Mouse (Mus musculus) neutrophil, adult 5-6 weeks (primary cell): Measurements from ENCODE around the gene A030003K21Rik. TPM values are rescaled to one million over a fixed set of nuclear protein-coding genes. Genes with fewer than 3 reads are reported as not detected.
"Not testable (repeated sequence)": the region's sequence is repeated elsewhere in the genome, so short reads cannot be mapped to it uniquely, and the experiment has no call there.

Experiments used
- ATAC-seq: fragments of 151-379, 151-347 bp; 2 replicates; pipeline ENCODE4 v1.8.0; 2017; ENCODE audit warnings: mild to moderate bottlenecking, moderate TSS enrichment; ENCODE audit not compliant: insufficient number of reproducible peaks, poor library complexity, low FRiP score, severe bottlenecking; ENCODE audit errors: extremely low read depth
- total RNA-seq: library from RNA; stranded (forward); fragments of 200-1000 nt; gene quantifications from 2 replicates; pipeline ENCODE4 v1.2.3, GENCODE M21; 2017

The A030003K21Rik gene
- total RNA-seq, 1 experiment from 2014 or later, result not detected

- no peak for ATAC-seq
These were observed 18.5 kb downstream of the A030003K21Rik start, which contains the start of gene A030014E15Rik for GRCm38 (mm10) chr1:82924650-82925049. TSS of gene A030014E15Rik (plus strand) at chr1:82924917.

GRCm38 (mm10) chr1:82913434-82913833 lies 29.8 kb downstream of the A030003K21Rik start:
- ATAC-seq, result not testable (repeated sequence)

- ATAC-seq, result no peak
These were observed 30.2 kb downstream of the A030003K21Rik start, which contains the start of gene A030005L19Rik for GRCm38 (mm10) chr1:82913025-82913424. TSS of gene A030005L19Rik (plus strand) at chr1:82913325.

- no peak for ATAC-seq
These were observed 37.3 kb downstream of the A030003K21Rik start for GRCm38 (mm10) chr1:82905886-82906285.

GRCm38 (mm10) chr1:82901201-82901600 lies 42.0 kb downstream of the A030003K21Rik start:
- no peak for ATAC-seq

- ATAC-seq, result no peak
These were observed 42.6 kb downstream of the A030003K21Rik start for GRCm38 (mm10) chr1:82900567-82900966.

GRCm38 (mm10) chr1:82893269-82893668 lies 49.9 kb downstream of the A030003K21Rik start:
- ATAC-seq, result no peak

Other genes with a start within 250 kb of the A030003K21Rik start
- 127 and 128 TPM in 2 replicates for gene Mff, start 218.5 kb downstream of the A030003K21Rik start, total RNA-seq
- not detected in 2 replicates for gene Tm4sf20, start 174.9 kb downstream of the A030003K21Rik start, total RNA-seq
- gene Gm47791, start 172.1 kb downstream of the A030003K21Rik start, total RNA-seq, result not detected in 2 replicates
- 55.2 and 59.5 TPM in 2 replicates for gene Agfg1, start 103.9 kb downstream of the A030003K21Rik start, total RNA-seq
- not detected in 2 replicates for gene A030005L19Rik, start 30.1 kb downstream of the A030003K21Rik start, total RNA-seq
- gene A030014E15Rik, start 18.5 kb downstream of the A030003K21Rik start, total RNA-seq, result not detected in 2 replicates
- not detected in 2 replicates for gene Gm6217, start 12.0 kb downstream of the A030003K21Rik start, total RNA-seq
- gene Gm7544, start 12.6 kb upstream of the A030003K21Rik start, total RNA-seq, result not detected in 2 replicates
- not detected in 2 replicates for gene Gm47955, start 16.9 kb upstream of the A030003K21Rik start, total RNA-seq
- not detected in 2 replicates for gene Gm47959, start 57.2 kb upstream of the A030003K21Rik start, total RNA-seq
- not detected in 2 replicates for gene Slc19a3, start 95.1 kb upstream of the A030003K21Rik start, total RNA-seq
- not detected in 2 replicates for gene Krtap28-10, start 99.1 kb upstream of the A030003K21Rik start, total RNA-seq
- gene Gm47969, start 101.5 kb upstream of the A030003K21Rik start, total RNA-seq, result not detected in 2 replicates
- not detected in 2 replicates for gene A030005K14Rik, start 116.0 kb upstream of the A030003K21Rik start, total RNA-seq
- gene Krtap28-13, start 117.5 kb upstream of the A030003K21Rik start, total RNA-seq, result not detected in 2 replicates
- not detected in 2 replicates for gene Ccl20, start 173.4 kb upstream of the A030003K21Rik start, total RNA-seq
- not detected in 2 replicates for gene Daw1, start 216.4 kb upstream of the A030003K21Rik start, total RNA-seq